Mouse (Mus musculus) right cerebral cortex, adult 18-20 months (tissue): ENCODE results near the gene Snx3.
A peak's percentile ranks its signal among the peaks of the same experiment; 100 is the strongest.

Experiments
- DNase-seq: peaks from one replicate; pipeline ENCODE4 v3.0.0; 2022; ENCODE audit warnings: mixed read lengths

The Snx3 gene

GRCm38 (mm10) chr10:42579475-42580130 is 77.8 kb downstream of the Snx3 start:
- DNase-seq, result no peak

GRCm38 (mm10) chr10:42580131-42580950 is 78.5 kb downstream of the Snx3 start:
- DNase-seq, result no peak

GRCm38 (mm10) chr10:42580951-42581277 is 79.1 kb downstream of the Snx3 start:
- no peak for DNase-seq

GRCm38 (mm10) chr10:42581694-42582565 is 80.1 kb downstream of the Snx3 start:
- DNase-seq, result no peak

DNA sequence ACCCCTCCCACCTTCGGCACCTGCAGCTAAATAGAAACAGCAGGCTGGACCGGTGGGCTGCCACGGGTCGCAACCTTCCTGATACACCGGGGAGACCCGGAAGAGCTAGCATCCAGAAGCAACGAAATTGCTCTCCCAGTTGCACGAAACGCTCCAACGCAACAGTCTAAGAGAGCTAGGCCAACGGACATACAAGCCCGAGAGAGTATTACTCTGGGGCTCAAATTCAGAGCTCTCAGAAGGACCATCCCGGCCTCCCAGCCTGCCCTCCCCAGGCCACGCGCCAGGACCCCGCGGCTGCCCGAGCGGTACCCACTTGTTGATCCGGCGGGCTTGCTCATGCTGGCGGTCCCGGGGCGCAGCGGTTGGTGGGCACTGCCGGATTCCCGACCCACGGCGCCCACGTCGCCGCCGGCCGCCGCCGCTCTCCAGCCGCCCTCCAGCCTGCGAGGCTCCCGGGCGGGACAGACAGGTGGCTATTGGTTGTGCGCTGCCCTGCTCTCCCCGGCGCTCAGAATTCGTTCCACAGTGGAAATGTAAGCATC is 80.8 kb downstream of the Snx3 start:
- no peak for DNase-seq

DNA sequence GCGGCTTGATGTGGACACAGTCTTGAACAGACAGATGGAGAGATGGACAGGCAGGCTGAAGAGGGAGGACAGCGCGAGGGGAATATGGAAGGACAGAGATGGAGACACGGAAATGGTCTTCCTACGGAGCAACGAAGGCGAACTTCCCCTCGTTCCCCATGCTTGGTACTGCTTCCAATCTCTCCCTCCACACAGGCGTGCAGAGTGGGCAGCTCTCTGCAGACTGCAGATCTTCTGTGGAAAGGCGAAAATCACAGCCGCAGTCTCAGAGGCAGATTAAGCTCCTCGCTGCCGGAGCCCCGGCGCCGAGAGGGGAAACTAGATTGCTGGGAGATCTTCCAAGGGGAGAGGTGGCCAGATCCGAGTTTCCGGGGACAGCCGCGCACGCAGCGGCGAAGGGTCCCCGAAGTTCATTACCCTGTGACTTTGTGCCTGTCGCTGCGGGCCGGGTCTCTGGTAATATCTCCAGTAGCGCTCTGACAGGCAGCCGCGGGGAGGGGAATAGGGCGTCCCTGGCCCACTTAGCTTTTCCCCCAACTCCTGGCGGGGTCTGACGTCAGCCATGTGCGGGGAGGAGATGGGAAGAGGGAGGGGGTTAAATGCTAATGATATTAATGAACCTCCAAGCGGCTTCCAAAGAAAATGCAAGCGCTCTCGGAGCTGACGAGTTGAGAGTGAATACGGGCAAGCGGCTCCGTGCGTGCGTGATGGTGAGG is 81.5 kb downstream of the Snx3 start, which contains the start of the genes Nr2e1 and Ostm1:
TSS of gene Nr2e1 (minus strand) at position 476 of the 716 bp plus-strand sequence.
TSS of gene Ostm1 (plus strand) at position 666 of the 716 bp plus-strand sequence.
- peak; percentile 54 for DNase-seq

DNA sequence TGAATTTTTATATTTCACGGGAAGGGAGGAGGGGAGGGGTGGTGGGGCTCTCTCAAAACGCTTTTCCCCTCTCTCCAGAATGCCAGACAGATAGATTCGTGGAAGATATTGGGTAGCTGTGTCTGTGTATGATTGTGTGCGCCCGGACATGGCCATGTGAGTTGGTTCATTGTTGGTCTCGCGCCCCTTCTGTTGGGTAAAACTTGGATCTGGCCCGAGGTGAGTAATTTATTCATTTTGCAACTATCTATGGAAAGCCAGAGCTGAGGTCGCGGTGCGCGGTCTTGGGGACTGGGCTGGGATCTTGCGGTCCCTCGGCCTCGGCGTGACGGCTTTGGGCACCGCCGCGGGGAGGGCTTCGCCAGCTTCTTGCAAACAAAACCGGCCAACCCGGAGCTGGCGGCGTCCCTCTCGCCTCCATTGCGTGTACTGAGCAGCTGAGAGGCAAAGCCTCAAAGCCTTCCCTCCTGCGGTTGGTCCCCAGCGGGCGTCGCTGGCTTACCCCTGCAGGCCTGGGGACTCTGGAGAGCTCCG is 82.1 kb downstream of the Snx3 start:
- no peak for DNase-seq

DNA sequence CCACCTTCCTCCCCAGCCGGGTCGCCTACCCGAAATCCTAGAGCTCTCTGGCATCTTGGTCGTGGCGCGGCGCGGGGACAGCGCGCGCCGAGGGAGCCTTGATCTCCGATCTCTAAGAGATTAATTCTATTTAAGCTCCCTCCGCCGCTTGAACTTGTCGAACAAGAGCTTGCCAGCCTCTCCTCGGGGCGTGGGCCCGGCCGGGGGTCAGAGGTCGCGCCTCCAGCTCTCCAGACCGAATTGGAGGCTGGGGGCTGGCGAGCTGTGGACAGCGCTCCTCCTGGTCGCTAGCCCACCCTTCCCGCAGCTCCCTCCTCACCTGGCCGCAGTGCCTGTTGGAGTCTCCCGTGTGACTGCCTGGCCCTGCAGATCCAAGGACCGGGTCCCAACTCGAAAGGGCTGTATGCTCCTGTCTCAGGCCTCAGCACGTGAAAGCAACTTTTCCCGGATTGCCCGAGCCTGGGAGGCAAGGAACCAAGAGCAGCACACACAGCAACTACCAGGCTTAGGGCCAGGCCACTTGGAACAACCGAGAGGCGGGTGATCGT is 82.7 kb downstream of the Snx3 start:
- DNase-seq, result no peak
